Mouse (Mus musculus): ENCODE data around the gene Pygb. TPM values are rescaled to one million over a fixed set of nuclear protein-coding genes. Genes with fewer than 3 reads are reported as not detected.
A peak's percentile ranks its signal among the peaks of the same experiment; 100 is the strongest.

The Pygb gene
- polyA plus RNA-seq, 1 experiment from 2014 or later: 89.9 TPM

- H3K27ac ChIP-seq: no peak overlapping the region
- H3K4me1 ChIP-seq: peaks cover 5% of the 10 kb centered on the region; the same call in 1 of the 2 replicates
- H3K36me3 ChIP-seq: peaks cover 34% of the 10 kb centered on the region
- no peaks in the 10 kb centered on the region for H3K27me3 ChIP-seq
- no peak overlapping the region for H3K9ac ChIP-seq
- WGBS: 87% methylated on average over 4 of the region's 4 CpGs
- no peaks in the 10 kb centered on the region for H3K9me3 ChIP-seq
- no peak overlapping the region for H3K4me2 ChIP-seq (replicated peaks)
- ATAC-seq (ENCODE audit: insufficient number of reproducible peaks, insufficient read depth, low FRiP score, low TSS enrichment): no peak
- no peak overlapping the region for H3K4me3 ChIP-seq
Measured at GRCm38 (mm10) chr2:150766083-150766862, 20.3 kb upstream of the Pygb start.

GRCm38 (mm10) chr2:150768678-150769077 is 17.9 kb upstream of the Pygb start:
- 85% methylated on average over 1 of the region's 1 CpGs for WGBS
- peaks cover 24% of the 10 kb centered on the region for H3K36me3 ChIP-seq

GRCm38 (mm10) chr2:150770747-150771146 is 15.8 kb upstream of the Pygb start:
- H3K36me3 ChIP-seq: peaks cover 24% of the 10 kb centered on the region
- no peak overlapping the region for H3K9ac ChIP-seq
- WGBS: 52% methylated on average over 1 of the region's 1 CpGs
- no peaks in the 10 kb centered on the region for H3K27me3 ChIP-seq
- H3K27ac ChIP-seq: peak overlapping the region; percentile 55
- H3K9me3 ChIP-seq: no peaks in the 10 kb centered on the region
- no peak overlapping the region for H3K4me2 ChIP-seq (replicated peaks)
- peaks cover 5% of the 10 kb centered on the region; the same call in 1 of the 2 replicates for H3K4me1 ChIP-seq
- no peak overlapping the region for H3K4me3 ChIP-seq
- ATAC-seq (ENCODE audit: insufficient number of reproducible peaks, insufficient read depth, low FRiP score, low TSS enrichment): peak; percentile 83

More at GRCm38 (mm10) chr2:150768678-150769077, 17.9 kb upstream of the Pygb start:
- H3K9ac ChIP-seq: no peak overlapping the region
- H3K27ac ChIP-seq: no peak overlapping the region
- H3K4me3 ChIP-seq: no peak overlapping the region
- H3K9me3 ChIP-seq: no peaks in the 10 kb centered on the region
- H3K4me1 ChIP-seq: peaks cover 5% of the 10 kb centered on the region; the same call in 1 of the 2 replicates
- no peak overlapping the region for H3K4me2 ChIP-seq (replicated peaks)
- ATAC-seq (ENCODE audit: insufficient number of reproducible peaks, insufficient read depth, low FRiP score, low TSS enrichment): no peak
- no peaks in the 10 kb centered on the region for H3K27me3 ChIP-seq

- H3K27ac ChIP-seq: peak overlapping the region; percentile 55
- peaks cover 24% of the 10 kb centered on the region for H3K36me3 ChIP-seq
- H3K4me2 ChIP-seq (replicated peaks): no peak overlapping the region
- H3K4me3 ChIP-seq: no peak overlapping the region
- no peak for ATAC-seq (ENCODE audit: insufficient number of reproducible peaks, insufficient read depth, low FRiP score, low TSS enrichment)
- H3K4me1 ChIP-seq: peaks cover 5% of the 10 kb centered on the region; the same call in 1 of the 2 replicates
- 83% methylated on average over 6 of the region's 6 CpGs for WGBS
- H3K9me3 ChIP-seq: no peaks in the 10 kb centered on the region
- H3K9ac ChIP-seq: no peak overlapping the region
- H3K27me3 ChIP-seq: no peaks in the 10 kb centered on the region
Measured at GRCm38 (mm10) chr2:150771169-150771568, 15.4 kb upstream of the Pygb start.

GRCm38 (mm10) chr2:150771996-150772395 is 14.5 kb upstream of the Pygb start:
- peaks cover 5% of the 10 kb centered on the region; the same call in 1 of the 2 replicates for H3K4me1 ChIP-seq
- WGBS: 88% methylated on average over 8 of the region's 8 CpGs

GRCm38 (mm10) chr2:150772466-150773119 is 13.9 kb upstream of the Pygb start:
- ATAC-seq (ENCODE audit: insufficient number of reproducible peaks, insufficient read depth, low FRiP score, low TSS enrichment): no peak
- Histone ChIP-seq H3K27ac (no peak overlapping the region), H3K9ac (no peak overlapping the region), H3K36me3 (peaks cover 18% of the 10 kb centered on the region), H3K4me2 (replicated peaks) (no peak overlapping the region), H3K27me3 (no peaks in the 10 kb centered on the region), H3K4me1 (peaks cover 5% of the 10 kb centered on the region; the same call in 1 of the 2 replicates), H3K4me3 (no peak overlapping the region), H3K9me3 (no peaks in the 10 kb centered on the region)
- WGBS: 85% methylated on average over 10 of the region's 10 CpGs

More at GRCm38 (mm10) chr2:150771996-150772395, 14.5 kb upstream of the Pygb start:
- Histone ChIP-seq H3K4me3 (no peak overlapping the region), H3K27me3 (no peaks in the 10 kb centered on the region), H3K9ac (no peak overlapping the region), H3K4me2 (replicated peaks) (no peak overlapping the region), H3K27ac (no peak overlapping the region), H3K36me3 (peaks cover 20% of the 10 kb centered on the region), H3K9me3 (no peaks in the 10 kb centered on the region)
- ATAC-seq (ENCODE audit: insufficient number of reproducible peaks, insufficient read depth, low FRiP score, low TSS enrichment): no peak

- Histone ChIP-seq H3K36me3 (no peaks in the 10 kb centered on the region), H3K4me1 (peaks cover 7% of the 10 kb centered on the region), H3K27me3 (no peaks in the 10 kb centered on the region), H3K27ac (no peak overlapping the region), H3K4me3 (no peak overlapping the region), H3K4me2 (replicated peaks) (no peak overlapping the region), H3K9me3 (no peaks in the 10 kb centered on the region), H3K9ac (no peak overlapping the region)
- ATAC-seq (ENCODE audit: insufficient number of reproducible peaks, insufficient read depth, low FRiP score, low TSS enrichment): no peak
- 88% methylated on average over 2 of the region's 2 CpGs for WGBS
Measured at GRCm38 (mm10) chr2:150782801-150783200, 3.7 kb upstream of the Pygb start.

GRCm38 (mm10) chr2:150787234-150787771 is 768 bp downstream of the Pygb start:
- WGBS: under 1% methylated on average over 23 of the region's 23 CpGs
- peak; percentile 68 for ATAC-seq (ENCODE audit: insufficient number of reproducible peaks, insufficient read depth, low FRiP score, low TSS enrichment)
- Histone ChIP-seq H3K4me2 (replicated peaks) (peak overlapping the region; percentile 81), H3K4me3 (peak overlapping the region; percentile 72), H3K36me3 (peaks cover 2% of the 10 kb centered on the region), H3K27me3 (no peaks in the 10 kb centered on the region), H3K27ac (peak overlapping the region; percentile 66), H3K9me3 (no peaks in the 10 kb centered on the region), H3K9ac (peak overlapping the region; percentile 56), H3K4me1 (peaks cover 23% of the 10 kb centered on the region)

GRCm38 (mm10) chr2:150788768-150789550 is 2.4 kb downstream of the Pygb start:
- Histone ChIP-seq H3K36me3 (peaks cover 9% of the 10 kb centered on the region), H3K4me2 (replicated peaks) (peak overlapping the region; percentile 0; the same call in 1 of the 2 replicates), H3K9ac (no peak overlapping the region), H3K4me3 (no peak overlapping the region), H3K27ac (no peak overlapping the region), H3K27me3 (no peaks in the 10 kb centered on the region), H3K4me1 (peaks cover 23% of the 10 kb centered on the region), H3K9me3 (no peaks in the 10 kb centered on the region)
- ATAC-seq (ENCODE audit: insufficient number of reproducible peaks, insufficient read depth, low FRiP score, low TSS enrichment): no peak
- WGBS: 62% methylated on average over 4 of the region's 4 CpGs

GRCm38 (mm10) chr2:150793320-150793719 is 6.8 kb downstream of the Pygb start:
- H3K36me3 ChIP-seq: peaks cover 31% of the 10 kb centered on the region
- H3K9me3 ChIP-seq: no peaks in the 10 kb centered on the region
- no peak overlapping the region for H3K4me3 ChIP-seq
- H3K9ac ChIP-seq: no peak overlapping the region
- 71% methylated on average over 4 of the region's 4 CpGs for WGBS
- no peaks in the 10 kb centered on the region for H3K27me3 ChIP-seq
- no peak for ATAC-seq (ENCODE audit: insufficient number of reproducible peaks, insufficient read depth, low FRiP score, low TSS enrichment)
- no peak overlapping the region for H3K27ac ChIP-seq
- H3K4me1 ChIP-seq: peaks cover 13% of the 10 kb centered on the region
- no peak overlapping the region for H3K4me2 ChIP-seq (replicated peaks)

GRCm38 (mm10) chr2:150798084-150798483 is 11.5 kb downstream of the Pygb start:
- no peak overlapping the region for H3K4me3 ChIP-seq
- 88% methylated on average over 7 of the region's 7 CpGs for WGBS
- no peak overlapping the region for H3K9ac ChIP-seq
- H3K27ac ChIP-seq: no peak overlapping the region
- H3K9me3 ChIP-seq: no peaks in the 10 kb centered on the region
- ATAC-seq (ENCODE audit: insufficient number of reproducible peaks, insufficient read depth, low FRiP score, low TSS enrichment): no peak
- no peak overlapping the region for H3K4me2 ChIP-seq (replicated peaks)
- peaks cover 35% of the 10 kb centered on the region for H3K36me3 ChIP-seq
- no peaks in the 10 kb centered on the region for H3K4me1 ChIP-seq
- no peaks in the 10 kb centered on the region for H3K27me3 ChIP-seq
